Mouse (Mus musculus): ENCODE data around the gene Ankrd23. TPM values are rescaled to one million over a fixed set of nuclear protein-coding genes. Genes with fewer than 3 reads are reported as not detected.

The Ankrd23 gene
- polyA plus RNA-seq, 1 experiment: 56.2 TPM

DNA sequence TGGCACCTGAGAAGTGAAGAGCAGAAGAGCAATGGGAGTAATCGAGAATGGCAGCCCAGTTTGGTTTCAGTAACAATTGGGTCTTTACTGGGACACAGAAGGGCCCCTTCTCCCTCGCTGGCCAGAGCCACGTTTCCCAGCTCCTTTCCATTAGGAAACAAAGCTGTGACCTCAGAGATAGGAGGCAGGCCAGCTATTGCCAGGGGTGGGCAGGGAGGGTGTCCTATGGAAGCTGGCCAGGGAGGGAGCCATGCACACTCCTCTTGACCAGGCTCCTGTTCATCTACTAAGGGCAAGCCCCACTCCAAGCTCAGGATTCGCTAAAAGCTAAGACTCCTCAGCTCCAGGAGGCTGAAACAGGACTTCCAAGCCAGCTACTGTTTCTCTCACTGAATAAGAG lies 22.6 kb upstream of the Ankrd23 start:
- no peak overlapping the region for H3K4me3 ChIP-seq (ENCODE audit: control insufficient read depth, insufficient read depth, low read length)
- no peak overlapping the region for H3K27ac ChIP-seq (ENCODE audit: control insufficient read depth, insufficient read depth, low read length)
- no peak for DNase-seq
- no peaks in the 10 kb centered on the region for H3K36me3 ChIP-seq (ENCODE audit: control insufficient read depth, insufficient read depth, low read length)
- no peaks in the 10 kb centered on the region; the same call in 1 of the 2 replicates for H3K27me3 ChIP-seq (ENCODE audit: control insufficient read depth, insufficient read depth, low read length)
- TF ChIP-seq CTCF (IDR thresholded peaks at IDR 0.05; ENCODE audit: borderline replicate concordance, control insufficient read depth, extremely low read depth, insufficient read depth, low read length, poor library complexity) (no peak), POLR2A (IDR thresholded peaks at IDR 0.05; ENCODE audit: control insufficient read depth, extremely low read depth, insufficient read depth, low read length, poor library complexity) (no peak)
- H3K4me1 ChIP-seq (replicated peaks; ENCODE audit: control insufficient read depth, insufficient read depth, low read length): peaks cover 39% of the 10 kb centered on the region
- WGBS: 61% methylated on average over 4 of the region's 4 CpGs

DNA sequence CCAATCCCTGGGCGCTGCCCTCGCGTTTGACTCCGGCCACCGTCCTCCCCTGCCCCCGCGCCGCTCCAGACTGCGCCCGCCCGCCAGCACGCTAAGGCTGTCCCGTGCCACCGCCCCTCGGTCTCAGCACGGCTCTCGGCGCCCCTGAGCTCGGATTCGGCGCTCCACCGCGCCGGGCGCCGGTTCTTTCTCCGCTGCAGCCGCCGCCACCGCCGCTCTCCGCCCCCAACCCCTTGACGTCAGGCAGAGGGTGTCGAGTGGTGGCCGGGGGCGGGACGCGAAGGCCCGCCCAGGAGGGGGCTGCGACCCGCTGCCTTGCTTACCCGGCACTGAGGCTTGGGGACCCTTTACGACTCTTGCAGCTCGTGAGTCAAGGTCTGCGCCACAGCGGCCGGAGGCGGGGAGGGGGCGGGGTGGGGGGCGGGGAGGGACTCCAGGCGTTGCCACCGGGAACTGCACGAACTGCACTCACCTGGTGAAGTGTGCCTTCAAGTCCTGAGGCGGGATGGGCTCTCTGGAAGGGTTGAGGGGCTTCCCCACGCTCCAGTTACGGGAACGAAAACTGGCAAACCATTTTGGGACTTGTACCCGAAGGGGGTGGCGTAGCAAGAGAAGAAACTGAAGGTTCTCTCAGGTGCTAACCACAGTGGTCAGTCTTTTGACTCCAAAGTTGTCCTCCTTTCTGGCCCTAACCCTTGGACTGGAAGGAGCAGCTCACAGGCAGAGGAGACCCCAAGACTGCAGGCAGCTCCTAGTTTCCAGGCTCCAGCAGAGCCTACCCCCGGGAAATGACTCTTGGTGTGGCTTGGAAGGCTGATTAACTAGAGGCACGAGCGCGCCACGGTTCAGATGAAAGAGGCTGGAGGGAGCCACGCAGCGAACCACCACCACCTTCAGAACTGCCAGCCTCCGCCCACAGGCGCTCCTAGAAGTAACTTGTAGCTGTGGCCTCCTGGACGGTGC lies 21.6 kb upstream of the Ankrd23 start, which contains the start of gene Sema4c:
Sema4c (minus strand) TSS at position 319 of the 963 bp plus-strand sequence.
- Histone ChIP-seq H3K36me3 (ENCODE audit: control insufficient read depth, insufficient read depth, low read length) (no peaks in the 10 kb centered on the region), H3K4me3 (ENCODE audit: control insufficient read depth, insufficient read depth, low read length) (peak within 1 kb of the TSS; percentile 57), H3K4me1 (replicated peaks; ENCODE audit: control insufficient read depth, insufficient read depth, low read length) (peaks cover 39% of the 10 kb centered on the region), H3K27me3 (ENCODE audit: control insufficient read depth, insufficient read depth, low read length) (no peaks in the 10 kb centered on the region; the same call in 1 of the 2 replicates), H3K27ac (ENCODE audit: control insufficient read depth, insufficient read depth, low read length) (no peak within 1 kb of the TSS)
- peak; percentile 63 for DNase-seq
- WGBS: 3% methylated on average over 69 of the region's 69 CpGs
- TF ChIP-seq CTCF (IDR thresholded peaks at IDR 0.05; ENCODE audit: borderline replicate concordance, control insufficient read depth, extremely low read depth, insufficient read depth, low read length, poor library complexity) (no peak), POLR2A (IDR thresholded peaks at IDR 0.05; ENCODE audit: control insufficient read depth, extremely low read depth, insufficient read depth, low read length, poor library complexity) (no peak)

DNA sequence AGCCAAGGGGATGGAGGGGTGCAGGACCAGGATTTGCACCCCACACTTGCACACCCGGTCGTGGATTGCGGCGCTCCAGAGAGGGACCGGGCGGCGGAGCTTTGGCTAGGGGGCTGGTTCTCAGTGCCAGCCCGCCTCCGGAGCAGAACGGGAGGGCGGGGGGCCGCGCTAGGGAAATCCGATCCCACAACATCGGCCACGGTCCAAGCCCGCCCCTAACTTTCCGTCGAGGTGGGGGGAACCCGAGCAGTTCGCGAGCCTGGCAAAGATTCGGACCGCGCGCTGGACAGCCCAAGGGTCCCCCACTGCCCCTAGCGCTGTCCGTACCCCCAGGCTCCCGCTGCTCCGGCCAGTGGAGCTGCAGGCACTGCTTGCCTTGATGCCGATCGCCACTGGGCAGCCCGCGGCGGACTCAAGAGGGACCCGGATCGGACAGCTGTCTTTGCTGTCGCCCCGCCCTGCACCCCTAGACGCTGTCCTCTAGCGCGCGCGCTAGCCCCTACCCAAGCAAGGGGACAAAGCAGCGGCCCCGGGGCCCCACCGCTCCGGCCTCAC lies 20.9 kb upstream of the Ankrd23 start:
- Histone ChIP-seq H3K36me3 (ENCODE audit: control insufficient read depth, insufficient read depth, low read length) (no peaks in the 10 kb centered on the region), H3K27ac (ENCODE audit: control insufficient read depth, insufficient read depth, low read length) (no peak overlapping the region), H3K4me1 (replicated peaks; ENCODE audit: control insufficient read depth, insufficient read depth, low read length) (peaks cover 39% of the 10 kb centered on the region), H3K4me3 (ENCODE audit: control insufficient read depth, insufficient read depth, low read length) (peak overlapping the region; percentile 57), H3K27me3 (ENCODE audit: control insufficient read depth, insufficient read depth, low read length) (no peaks in the 10 kb centered on the region; the same call in 1 of the 2 replicates)
- TF ChIP-seq CTCF (IDR thresholded peaks at IDR 0.05; ENCODE audit: borderline replicate concordance, control insufficient read depth, extremely low read depth, insufficient read depth, low read length, poor library complexity) (no peak), POLR2A (IDR thresholded peaks at IDR 0.05; ENCODE audit: control insufficient read depth, extremely low read depth, insufficient read depth, low read length, poor library complexity) (no peak)
- DNase-seq: peak; percentile 46
- under 1% methylated on average over 48 of the region's 48 CpGs for WGBS

DNA sequence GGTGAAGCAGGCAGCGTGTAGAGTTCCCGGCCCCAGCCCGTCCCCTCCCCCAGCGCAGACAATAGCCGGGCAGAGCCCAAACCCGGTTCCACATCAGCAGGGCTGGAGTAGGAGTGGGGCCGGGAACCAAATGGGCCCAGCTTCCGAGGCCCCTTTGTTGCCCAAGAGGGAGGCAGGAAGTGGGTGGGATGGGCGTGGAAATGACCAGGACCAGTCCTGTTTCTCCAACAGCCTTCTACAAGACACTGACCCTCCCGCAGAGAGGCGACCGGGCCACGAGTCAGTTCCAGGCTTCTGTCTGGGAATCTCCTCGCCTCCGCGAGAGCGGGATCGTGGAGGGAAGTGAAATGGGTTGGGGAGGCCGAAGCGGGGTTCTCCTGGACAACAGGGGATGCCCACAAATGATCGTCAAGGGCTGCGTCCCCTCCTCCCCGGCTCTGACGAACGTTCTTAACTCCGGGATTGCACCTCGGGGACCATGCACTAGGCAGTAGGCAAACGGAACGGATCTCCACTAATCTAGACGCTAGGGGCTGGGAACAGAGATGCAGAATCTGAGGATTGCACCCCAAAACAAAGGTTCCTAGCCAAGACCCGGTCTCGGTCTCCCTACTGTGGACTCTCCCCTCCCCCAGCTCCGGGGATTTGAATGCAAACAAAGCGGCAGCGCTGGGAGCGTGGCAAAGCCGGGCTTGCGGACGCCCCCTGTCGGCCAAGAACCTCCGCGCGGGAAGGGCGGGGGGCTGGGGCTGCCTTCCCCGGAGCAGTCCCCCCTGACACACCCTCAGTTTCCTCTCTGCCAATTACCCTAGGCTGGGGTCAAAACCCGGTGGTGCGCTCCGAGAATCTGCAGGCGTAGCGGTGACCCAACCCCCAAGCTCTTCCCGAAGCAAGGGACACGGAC lies 20.1 kb upstream of the Ankrd23 start:
- peaks cover 39% of the 10 kb centered on the region for H3K4me1 ChIP-seq (replicated peaks; ENCODE audit: control insufficient read depth, insufficient read depth, low read length)
- TF ChIP-seq POLR2A (IDR thresholded peaks at IDR 0.05; ENCODE audit: control insufficient read depth, extremely low read depth, insufficient read depth, low read length, poor library complexity) (no peak), CTCF (IDR thresholded peaks at IDR 0.05; ENCODE audit: borderline replicate concordance, control insufficient read depth, extremely low read depth, insufficient read depth, low read length, poor library complexity) (peak; percentile 94)
- H3K27me3 ChIP-seq (ENCODE audit: control insufficient read depth, insufficient read depth, low read length): no peaks in the 10 kb centered on the region; the same call in 1 of the 2 replicates
- H3K27ac ChIP-seq (ENCODE audit: control insufficient read depth, insufficient read depth, low read length): no peak overlapping the region
- H3K36me3 ChIP-seq (ENCODE audit: control insufficient read depth, insufficient read depth, low read length): no peaks in the 10 kb centered on the region
- under 1% methylated on average over 52 of the region's 52 CpGs for WGBS
- DNase-seq: peak; percentile 90
- H3K4me3 ChIP-seq (ENCODE audit: control insufficient read depth, insufficient read depth, low read length): peak overlapping the region; percentile 57

DNA sequence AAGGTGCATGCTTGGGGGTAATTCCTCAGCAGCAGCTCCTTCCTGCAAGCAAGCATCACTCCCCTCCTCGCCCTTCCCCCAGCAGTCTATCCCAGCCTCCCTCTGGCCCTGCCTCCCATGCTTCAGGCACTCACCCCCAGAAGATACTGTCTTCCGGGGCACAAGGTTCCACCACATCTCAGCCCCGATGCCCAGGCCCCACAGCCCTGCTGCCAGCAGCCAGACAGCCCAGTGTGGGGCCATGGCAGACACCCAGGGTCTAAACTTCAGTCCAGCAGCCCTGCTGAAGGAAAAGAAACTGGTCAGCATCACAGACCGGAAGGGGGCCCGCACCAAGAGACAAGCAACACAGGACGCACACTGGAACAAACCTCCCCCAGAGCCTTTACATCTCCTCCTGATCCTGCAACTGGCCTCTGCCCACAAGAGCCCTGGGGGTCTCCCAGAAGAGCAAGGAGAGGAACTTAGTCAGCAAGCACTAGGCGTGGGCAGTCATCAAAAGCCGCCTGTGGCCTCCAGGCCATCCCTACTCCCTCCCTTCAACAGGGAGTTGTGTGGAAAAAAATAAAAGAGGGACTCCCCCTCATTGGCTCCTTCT lies 19.2 kb upstream of the Ankrd23 start:
- Histone ChIP-seq H3K27me3 (ENCODE audit: control insufficient read depth, insufficient read depth, low read length) (no peaks in the 10 kb centered on the region; the same call in 1 of the 2 replicates), H3K27ac (ENCODE audit: control insufficient read depth, insufficient read depth, low read length) (no peak overlapping the region), H3K36me3 (ENCODE audit: control insufficient read depth, insufficient read depth, low read length) (no peaks in the 10 kb centered on the region), H3K4me3 (ENCODE audit: control insufficient read depth, insufficient read depth, low read length) (peak overlapping the region; percentile 57), H3K4me1 (replicated peaks; ENCODE audit: control insufficient read depth, insufficient read depth, low read length) (peaks cover 39% of the 10 kb centered on the region)
- peak; percentile 16 for DNase-seq
- no peak for TF ChIP-seq POLR2A (IDR thresholded peaks at IDR 0.05; ENCODE audit: control insufficient read depth, extremely low read depth, insufficient read depth, low read length, poor library complexity)
- TF ChIP-seq CTCF (IDR thresholded peaks at IDR 0.05; ENCODE audit: borderline replicate concordance, control insufficient read depth, extremely low read depth, insufficient read depth, low read length, poor library complexity): no peak
- WGBS: 43% methylated on average over 8 of the region's 8 CpGs

All from thymus, adult 2 months (tissue).